Mouse (Mus musculus): ENCODE results near the gene Peak1.

DNA sequence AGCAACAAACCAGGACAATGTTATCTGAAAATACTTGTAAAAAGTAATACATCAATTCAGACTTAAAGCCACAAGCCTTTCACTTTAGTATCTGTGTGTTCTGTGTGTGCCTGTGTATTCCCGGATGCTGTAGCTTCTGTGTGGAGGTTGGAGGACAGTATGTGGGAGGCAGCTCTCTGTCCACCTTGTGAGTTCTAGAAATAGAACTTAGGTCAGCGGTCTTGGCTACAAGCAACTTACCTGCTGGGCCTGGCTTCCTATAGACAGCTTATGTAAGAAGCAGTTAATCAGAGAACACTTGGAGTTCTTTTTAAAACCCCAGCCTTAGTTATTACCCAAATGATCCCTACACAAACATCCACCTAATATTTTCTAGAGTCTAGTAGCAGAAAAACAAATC, 127.8 kb downstream of the Peak1 start:
- TF ChIP-seq CTCF (conservative IDR thresholded peaks at IDR 0.05 in 1 of 2, IDR thresholded peaks at IDR 0.05 in 1 of 2; ENCODE audit: low read depth in 2 of 2, low read length in 2 of 2) (no peak), RAD21 (IDR thresholded peaks at IDR 0.05; ENCODE audit: low read depth, low read length) (no peak), POLR2A (IDR thresholded peaks at IDR 0.05; ENCODE audit: low read depth, low read length) (no peak), USF1 (IDR thresholded peaks at IDR 0.05; ENCODE audit: low read depth, low read length) (no peak)

Measured in CH12.LX (cell line).